In genomic region chr4:136469941-136470346, GRCm38 (mm10) we compare ENCODE assay signal across 8 mouse cellular contexts. TPM values are rescaled to one million over a fixed set of nuclear protein-coding genes. Genes with fewer than 3 reads are reported as not detected.
DNase-seq lines count a peak whose midpoint lies in the region; ATAC-seq lines count a peak whose summit lies in the region.

No protein-coding gene starts in this region.

- H3K27me3 ChIP-seq in kidney, embryonic 16.5 days (ENCODE audit: insufficient read depth, low read length) = no peaks in the 10 kb centered on the region
- H3K27me3 ChIP-seq in hindbrain, embryonic 13.5 days = peaks cover 13% of the 10 kb centered on the region; the same call in 1 of the 2 replicates
- H3K27me3 ChIP-seq in lung, embryonic 15.5 days = no peaks in the 10 kb centered on the region
- no peaks in the 10 kb centered on the region for H3K27me3 ChIP-seq in stomach, embryonic 16.5 days (ENCODE audit: control insufficient read depth, insufficient read depth, low read length)

- WGBS in kidney, embryonic 16.5 days = under 1% methylated on average over 21 of the region's 55 CpGs
- 1% methylated on average over 25 of the region's 55 CpGs for WGBS in hindbrain, embryonic 13.5 days
- WGBS in lung, embryonic 15.5 days = 2% methylated on average over 25 of the region's 55 CpGs
- WGBS in stomach, embryonic 16.5 days = under 1% methylated on average over 55 of the region's 55 CpGs

- no peaks in the 10 kb centered on the region for H3K36me3 ChIP-seq in kidney, embryonic 16.5 days (ENCODE audit: insufficient read depth, low read length)
- no peaks in the 10 kb centered on the region for H3K36me3 ChIP-seq in hindbrain, embryonic 13.5 days
- no peaks in the 10 kb centered on the region for H3K36me3 ChIP-seq in lung, embryonic 15.5 days
- H3K36me3 ChIP-seq in stomach, embryonic 16.5 days (ENCODE audit: control insufficient read depth, insufficient read depth, low read length) = no peaks in the 10 kb centered on the region

- DNase-seq in kidney, adult 9 months = no peak
- DNase-seq in brain, adult 2 months (ENCODE audit: low read depth, low spot score) = peak; percentile 67
- no peak for DNase-seq in ovary, adult 18-20 months (ENCODE audit: low spot score)
- DNase-seq in spleen, postnatal 4 days (ENCODE audit: low spot score in 2 of 2) = no peak

- H3K9ac ChIP-seq in kidney, embryonic 16.5 days (replicated peaks; ENCODE audit: low read length) = peak overlapping the region; percentile 92
- peak overlapping the region; percentile 89 for H3K9ac ChIP-seq in hindbrain, embryonic 13.5 days
- H3K9ac ChIP-seq in lung, embryonic 15.5 days = peak overlapping the region; percentile 93
- peak overlapping the region; percentile 85 for H3K9ac ChIP-seq in stomach, embryonic 16.5 days (ENCODE audit: low read length)

- peak overlapping the region; percentile 95 for H3K27ac ChIP-seq in kidney, embryonic 16.5 days (ENCODE audit: low read length)
- H3K27ac ChIP-seq in hindbrain, embryonic 13.5 days = peak overlapping the region; percentile 96
- peak overlapping the region; percentile 99 for H3K27ac ChIP-seq in lung, embryonic 15.5 days
- peak overlapping the region; percentile 98 for H3K27ac ChIP-seq in stomach, embryonic 16.5 days (ENCODE audit: low read length)

- peaks cover 53% of the 10 kb centered on the region for H3K4me1 ChIP-seq in kidney, embryonic 16.5 days (ENCODE audit: insufficient read depth, low read length)
- H3K4me1 ChIP-seq in hindbrain, embryonic 13.5 days (replicated peaks) = peaks cover 26% of the 10 kb centered on the region
- H3K4me1 ChIP-seq in lung, embryonic 15.5 days = peaks cover 35% of the 10 kb centered on the region
- H3K4me1 ChIP-seq in stomach, embryonic 16.5 days (ENCODE audit: control insufficient read depth, insufficient read depth, low read length) = peaks cover 25% of the 10 kb centered on the region

- peak; percentile 87 for ATAC-seq in kidney, embryonic 16.5 days (ENCODE audit: low FRiP score, low TSS enrichment)
- peak; percentile 89 for ATAC-seq in hindbrain, embryonic 13.5 days (ENCODE audit: low FRiP score)
- peak; percentile 83 for ATAC-seq in lung, embryonic 15.5 days (ENCODE audit: borderline replicate concordance, extremely low read depth, low FRiP score, low TSS enrichment)
- peak; percentile 79 for ATAC-seq in stomach, embryonic 16.5 days (ENCODE audit: insufficient read depth, low FRiP score)

- peak overlapping the region; percentile 68 for H3K4me3 ChIP-seq in kidney, embryonic 16.5 days (ENCODE audit: low read length)
- H3K4me3 ChIP-seq in hindbrain, embryonic 13.5 days = peak overlapping the region; percentile 90
- H3K4me3 ChIP-seq in lung, embryonic 15.5 days = peak overlapping the region; percentile 93
- peak overlapping the region; percentile 61 for H3K4me3 ChIP-seq in stomach, embryonic 16.5 days (replicated peaks; ENCODE audit: low read length)

- H3K9me3 ChIP-seq in kidney, embryonic 16.5 days (ENCODE audit: low read length) = no peaks in the 10 kb centered on the region
- no peaks in the 10 kb centered on the region for H3K9me3 ChIP-seq in hindbrain, embryonic 13.5 days
- no peaks in the 10 kb centered on the region for H3K9me3 ChIP-seq in lung, embryonic 15.5 days
- H3K9me3 ChIP-seq in stomach, embryonic 16.5 days (replicated peaks; ENCODE audit: control insufficient read depth, low read length) = no peaks in the 10 kb centered on the region

- peak overlapping the region; percentile 73 for H3K4me2 ChIP-seq in kidney, embryonic 16.5 days (replicated peaks; ENCODE audit: low read depth, low read length)
- H3K4me2 ChIP-seq in hindbrain, embryonic 13.5 days = peak overlapping the region; percentile 61
- H3K4me2 ChIP-seq in lung, embryonic 15.5 days = peak overlapping the region; percentile 79
- H3K4me2 ChIP-seq in stomach, embryonic 16.5 days (ENCODE audit: low read depth, low read length) = peak overlapping the region; percentile 73

RNA-seq across cellular contexts. Expression of gene Luzp1, which starts 0.4 kb away (rescaled TPM):
- 131 and 152 TPM in 2 replicates for polyA plus RNA-seq in kidney, embryonic 16.5 days (2015; fragmentation: Nextera tagmentation; extraction: Ambion mirVana)
- polyA plus RNA-seq in hindbrain, embryonic 13.5 days (2015; fragmentation: Nextera tagmentation; extraction: Ambion mirVana) = 67.1 and 76.1 TPM in 2 replicates
- 109 and 121 TPM in 2 replicates for polyA plus RNA-seq in lung, embryonic 15.5 days (2015; fragmentation: Nextera tagmentation; extraction: Ambion mirVana)
- 88.7 and 90.1 TPM in 2 replicates for polyA plus RNA-seq in stomach, embryonic 16.5 days (2015; fragmentation: Nextera tagmentation; extraction: Ambion mirVana)

RNA-seq across cellular contexts. Expression of gene 6030445D17Rik, which starts 7.9 kb away (rescaled TPM):
- polyA plus RNA-seq in kidney, embryonic 16.5 days (2015; fragmentation: Nextera tagmentation; extraction: Ambion mirVana) = 0.35 and 0.46 TPM in 2 replicates
- 0.09 and 0.10 TPM in 2 replicates for polyA plus RNA-seq in hindbrain, embryonic 13.5 days (2015; fragmentation: Nextera tagmentation; extraction: Ambion mirVana)
- polyA plus RNA-seq in lung, embryonic 15.5 days (2015; fragmentation: Nextera tagmentation; extraction: Ambion mirVana) = 0.46 and 0.57 TPM in 2 replicates
- polyA plus RNA-seq in stomach, embryonic 16.5 days (2015; fragmentation: Nextera tagmentation; extraction: Ambion mirVana) = 0.19 and 0.21 TPM in 2 replicates

RNA-seq across cellular contexts. Expression of gene Htr1d, which starts 46.6 kb away (rescaled TPM):
- 0.44 and 0.72 TPM in 2 replicates for polyA plus RNA-seq in kidney, embryonic 16.5 days (2015; fragmentation: Nextera tagmentation; extraction: Ambion mirVana)
- 0.55 and 1.1 TPM in 2 replicates for polyA plus RNA-seq in hindbrain, embryonic 13.5 days (2015; fragmentation: Nextera tagmentation; extraction: Ambion mirVana)
- polyA plus RNA-seq in lung, embryonic 15.5 days (2015; fragmentation: Nextera tagmentation; extraction: Ambion mirVana) = not detected in 2 replicates
- 0.27 and 0.34 TPM in 2 replicates for polyA plus RNA-seq in stomach, embryonic 16.5 days (2015; fragmentation: Nextera tagmentation; extraction: Ambion mirVana)
